Mouse (Mus musculus): Measurements from ENCODE around the gene Dffa. TPM values are rescaled to one million over a fixed set of nuclear protein-coding genes. Genes with fewer than 3 reads are reported as not detected.
A peak's percentile ranks its signal among the peaks of the same experiment; 100 is the strongest.

Gene Dffa
- total RNA-seq, 1 experiment = 15.2 TPM

GRCm38 (mm10) chr4:149123432-149123831 lies 19.5 kb downstream of the Dffa start:
- H3K9ac ChIP-seq (ENCODE audit: insufficient read depth, low read depth, low read length, poor library complexity, severe bottlenecking) = peak overlapping the region; percentile 33; the same call in 1 of the 2 replicates
- in situ Hi-C loops (cut with MboI; ENCODE audit: low sequenced_read_pairs in 2 of 2, unreplicated experiment in 2 of 2) = no loop called here
- TF ChIP-seq ZNF384 (IDR thresholded peaks at IDR 0.05; ENCODE audit: low read depth, low read length) = no peak
- TF ChIP-seq CHD2 (IDR thresholded peaks at IDR 0.05; ENCODE audit: low read depth, low read length) = no peak
- no peak for TF ChIP-seq ZC3H11A (IDR thresholded peaks at IDR 0.05; ENCODE audit: borderline replicate concordance, low read depth, low read length)
- TF ChIP-seq MAFK (IDR thresholded peaks at IDR 0.05; ENCODE audit: insufficient read depth, low read depth, low read length) = no peak
- TF ChIP-seq HCFC1 (IDR thresholded peaks at IDR 0.05; ENCODE audit: borderline replicate concordance, insufficient read depth, low read length) = no peak

GRCm38 (mm10) chr4:149125341-149126114 lies 21.6 kb downstream of the Dffa start:
- in situ Hi-C loops (cut with MboI; ENCODE audit: low sequenced_read_pairs in 2 of 2, unreplicated experiment in 2 of 2) = no loop called here
- Histone ChIP-seq H3K36me3 (ENCODE audit: control insufficient read depth, insufficient read depth, low read length, poor library complexity, severe bottlenecking) (peaks cover 24% of the 10 kb centered on the region), H3K4me1 (ENCODE audit: control insufficient read depth in 2 of 2, insufficient read depth in 2 of 2, low read length in 2 of 2, poor library complexity in 1 of 2) (peaks cover 4 to 23% of the 10 kb centered on the region in 2 experiments; a peak in 2 of 4 replicates), H3K27ac (ENCODE audit: insufficient read depth, low read depth, low read length, poor library complexity, severe bottlenecking) (no peak overlapping the region), H3K9me3 (ENCODE audit: control insufficient read depth, insufficient read depth, low read depth, low read length) (no peaks in the 10 kb centered on the region), H3K9ac (ENCODE audit: insufficient read depth, low read depth, low read length, poor library complexity, severe bottlenecking) (no peak overlapping the region), H3K4me3 (ENCODE audit: insufficient read depth in 1 of 2, low read depth in 1 of 2, low read length in 2 of 2, poor library complexity in 1 of 2, severe bottlenecking in 1 of 2) (no peak overlapping the region)
- peak; percentile 58 for DNase-seq (ENCODE audit: low read depth, low spot score)
- TF ChIP-seq HCFC1 (IDR thresholded peaks at IDR 0.05; ENCODE audit: borderline replicate concordance, insufficient read depth, low read length) = no peak
- no peak for TF ChIP-seq ZC3H11A (IDR thresholded peaks at IDR 0.05; ENCODE audit: borderline replicate concordance, low read depth, low read length)
- TF ChIP-seq CHD2 (IDR thresholded peaks at IDR 0.05; ENCODE audit: low read depth, low read length) = no peak
- no peak for TF ChIP-seq MAFK (IDR thresholded peaks at IDR 0.05; ENCODE audit: insufficient read depth, low read depth, low read length)
- no peak for TF ChIP-seq ZNF384 (IDR thresholded peaks at IDR 0.05; ENCODE audit: low read depth, low read length)

More at GRCm38 (mm10) chr4:149123432-149123831, 19.5 kb downstream of the Dffa start:
- peak; percentile 63 for DNase-seq (ENCODE audit: low read depth, low spot score)
- H3K4me3 ChIP-seq (ENCODE audit: insufficient read depth in 1 of 2, low read depth in 1 of 2, low read length in 2 of 2, poor library complexity in 1 of 2, severe bottlenecking in 1 of 2) = peak overlapping the region in 1 of 2 experiments; percentile 18; a peak in 1 of 4 replicates
- no peaks in the 10 kb centered on the region for H3K9me3 ChIP-seq (ENCODE audit: control insufficient read depth, insufficient read depth, low read depth, low read length)
- H3K36me3 ChIP-seq (ENCODE audit: control insufficient read depth, insufficient read depth, low read length, poor library complexity, severe bottlenecking) = peaks cover 12% of the 10 kb centered on the region
- peak overlapping the region; percentile 20; the same call in 1 of the 2 replicates for H3K27ac ChIP-seq (ENCODE audit: insufficient read depth, low read depth, low read length, poor library complexity, severe bottlenecking)
- peaks cover 4 to 27% of the 10 kb centered on the region in 2 experiments; a peak in 2 of 4 replicates for H3K4me1 ChIP-seq (ENCODE audit: control insufficient read depth in 2 of 2, insufficient read depth in 2 of 2, low read length in 2 of 2, poor library complexity in 1 of 2)

GRCm38 (mm10) chr4:149126115-149126509 lies 22.2 kb downstream of the Dffa start:
- Histone ChIP-seq H3K9me3 (ENCODE audit: control insufficient read depth, insufficient read depth, low read depth, low read length) (no peaks in the 10 kb centered on the region), H3K9ac (ENCODE audit: insufficient read depth, low read depth, low read length, poor library complexity, severe bottlenecking) (peak overlapping the region; percentile 9; the same call in 1 of the 2 replicates), H3K27ac (ENCODE audit: insufficient read depth, low read depth, low read length, poor library complexity, severe bottlenecking) (no peak overlapping the region), H3K4me3 (ENCODE audit: insufficient read depth in 1 of 2, low read depth in 1 of 2, low read length in 2 of 2, poor library complexity in 1 of 2, severe bottlenecking in 1 of 2) (no peak overlapping the region), H3K36me3 (ENCODE audit: control insufficient read depth, insufficient read depth, low read length, poor library complexity, severe bottlenecking) (peaks cover 27% of the 10 kb centered on the region), H3K4me1 (ENCODE audit: control insufficient read depth in 2 of 2, insufficient read depth in 2 of 2, low read length in 2 of 2, poor library complexity in 1 of 2) (peaks cover 4 to 25% of the 10 kb centered on the region in 2 experiments; a peak in 2 of 4 replicates)
- no peak for DNase-seq (ENCODE audit: low read depth, low spot score)
- TF ChIP-seq CHD2 (IDR thresholded peaks at IDR 0.05; ENCODE audit: low read depth, low read length) = no peak
- TF ChIP-seq ZNF384 (IDR thresholded peaks at IDR 0.05; ENCODE audit: low read depth, low read length) = no peak
- no peak for TF ChIP-seq MAFK (IDR thresholded peaks at IDR 0.05; ENCODE audit: insufficient read depth, low read depth, low read length)
- TF ChIP-seq ZC3H11A (IDR thresholded peaks at IDR 0.05; ENCODE audit: borderline replicate concordance, low read depth, low read length) = no peak
- TF ChIP-seq HCFC1 (IDR thresholded peaks at IDR 0.05; ENCODE audit: borderline replicate concordance, insufficient read depth, low read length) = no peak
- in situ Hi-C loops (cut with MboI; ENCODE audit: low sequenced_read_pairs in 2 of 2, unreplicated experiment in 2 of 2) = no loop called here

- TF ChIP-seq HCFC1 (IDR thresholded peaks at IDR 0.05; ENCODE audit: borderline replicate concordance, insufficient read depth, low read length) = no peak
- no peak for TF ChIP-seq ZC3H11A (IDR thresholded peaks at IDR 0.05; ENCODE audit: borderline replicate concordance, low read depth, low read length)
- TF ChIP-seq CHD2 (IDR thresholded peaks at IDR 0.05; ENCODE audit: low read depth, low read length) = no peak
- TF ChIP-seq ZNF384 (IDR thresholded peaks at IDR 0.05; ENCODE audit: low read depth, low read length) = no peak
- TF ChIP-seq MAFK (IDR thresholded peaks at IDR 0.05; ENCODE audit: insufficient read depth, low read depth, low read length) = no peak
Observed at GRCm38 (mm10) chr4:149126663-149127062, 22.7 kb downstream of the Dffa start, which contains the start of gene Cort. Cort (minus strand) TSS chr4:149126763.

More at GRCm38 (mm10) chr4:149126663-149127062, 22.7 kb downstream of the Dffa start, which contains the start of gene Cort:
- in situ Hi-C loops (cut with MboI; ENCODE audit: low sequenced_read_pairs in 2 of 2, unreplicated experiment in 2 of 2) = no loop called here
- Histone ChIP-seq H3K9me3 (ENCODE audit: control insufficient read depth, insufficient read depth, low read depth, low read length) (no peaks in the 10 kb centered on the region), H3K27ac (ENCODE audit: insufficient read depth, low read depth, low read length, poor library complexity, severe bottlenecking) (no peak within 1 kb of the TSS), H3K9ac (ENCODE audit: insufficient read depth, low read depth, low read length, poor library complexity, severe bottlenecking) (peak within 1 kb of the TSS; percentile 9; the same call in 1 of the 2 replicates), H3K4me1 (ENCODE audit: control insufficient read depth in 2 of 2, insufficient read depth in 2 of 2, low read length in 2 of 2, poor library complexity in 1 of 2) (peaks cover 4 to 25% of the 10 kb centered on the region in 2 experiments; a peak in 2 of 4 replicates), H3K36me3 (ENCODE audit: control insufficient read depth, insufficient read depth, low read length, poor library complexity, severe bottlenecking) (peaks cover 30% of the 10 kb centered on the region), H3K4me3 (ENCODE audit: insufficient read depth in 1 of 2, low read depth in 1 of 2, low read length in 2 of 2, poor library complexity in 1 of 2, severe bottlenecking in 1 of 2) (no peak within 1 kb of the TSS)
- DNase-seq (ENCODE audit: low read depth, low spot score) = no peak

All from ES-E14 (cell line).